ENCODE assay signal across 21 mouse cellular contexts in the genomic region with DNA sequence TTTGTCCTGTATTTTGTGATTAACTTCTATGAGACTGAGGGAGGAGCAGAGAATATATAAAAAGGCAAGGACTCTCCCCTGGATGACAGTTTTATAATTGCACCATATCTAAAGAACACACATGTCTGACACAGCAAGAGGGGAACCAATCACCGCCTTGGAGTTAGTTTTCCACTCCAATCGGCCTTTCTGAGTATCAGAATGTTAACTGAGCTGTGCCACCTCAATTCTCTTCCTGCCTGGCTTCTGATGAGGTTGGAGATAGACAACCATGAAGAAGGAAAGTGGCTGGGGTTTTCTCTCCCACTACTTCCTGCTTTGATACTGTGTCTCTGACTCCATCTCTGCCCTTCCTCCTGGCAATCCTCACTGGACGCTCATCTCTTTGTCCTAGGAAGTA. TPM values are rescaled to one million over a fixed set of nuclear protein-coding genes. Genes with fewer than 3 reads are reported as not detected.
"Had no signal": no experiment of that assay in that cellular context is flagged by ENCODE, and none has a peak within 500 bp of the region (broad histone marks: within the 10 kb centered on the region; RNA-seq: fewer than 3 reads in every experiment).

No protein-coding gene starts in this region.

- DNase-seq: lung, adult 18-20 months; lung, postnatal 14 days; lung, postnatal 36 days; retina, postnatal 1 day; right cerebral cortex, adult 18-20 months; right cerebral cortex, postnatal 25 days; right cerebral cortex, postnatal 4 days; spleen, adult 18-20 months; thymus, adult 2 months; thymus, postnatal 14 days; thymus, postnatal 36 days had no signal

- ATAC-seq: lung, postnatal 0 days; midbrain, embryonic 13.5 days; midbrain, embryonic 15.5 days had no signal

RNA-seq across cellular contexts. Expression of a gene that starts 42.5 kb away (rescaled TPM):
- total RNA-seq: megakaryocyte progenitor cell, adult 5-6 weeks; midbrain, postnatal 0 days had no signal
- polyA plus RNA-seq: liver, embryonic 14.5 days; midbrain, embryonic 11.5 days; midbrain, embryonic 15.5 days; neural tube, embryonic 11.5 days; neural tube, embryonic 15.5 days; stomach, postnatal 0 days had no signal
